Mouse (Mus musculus) adrenal gland, adult 8-10 months (tissue): ENCODE measurements around the gene Prdx3. TPM values are rescaled to one million over a fixed set of nuclear protein-coding genes. Genes with fewer than 3 reads are reported as not detected.
"Not testable (repeated sequence)": the region's sequence is repeated elsewhere in the genome, so short reads cannot be mapped to it uniquely, and the experiment has no call there.

Experiments used
- DNase-seq: peaks from one replicate; pipeline ENCODE4 v3.0.0; 2022
- total RNA-seq, 4 experiments: library from RNA; stranded (reverse); gene quantifications; 2 replicates each; pipeline ENCODE4 v1.2.4; 2022

The Prdx3 gene
- total RNA-seq, result 1,000 to 10,000 TPM in 1 of 4 experiments, 100 to 1,000 TPM in 3; 669 to 1,028 (median 803) TPM

DNA sequence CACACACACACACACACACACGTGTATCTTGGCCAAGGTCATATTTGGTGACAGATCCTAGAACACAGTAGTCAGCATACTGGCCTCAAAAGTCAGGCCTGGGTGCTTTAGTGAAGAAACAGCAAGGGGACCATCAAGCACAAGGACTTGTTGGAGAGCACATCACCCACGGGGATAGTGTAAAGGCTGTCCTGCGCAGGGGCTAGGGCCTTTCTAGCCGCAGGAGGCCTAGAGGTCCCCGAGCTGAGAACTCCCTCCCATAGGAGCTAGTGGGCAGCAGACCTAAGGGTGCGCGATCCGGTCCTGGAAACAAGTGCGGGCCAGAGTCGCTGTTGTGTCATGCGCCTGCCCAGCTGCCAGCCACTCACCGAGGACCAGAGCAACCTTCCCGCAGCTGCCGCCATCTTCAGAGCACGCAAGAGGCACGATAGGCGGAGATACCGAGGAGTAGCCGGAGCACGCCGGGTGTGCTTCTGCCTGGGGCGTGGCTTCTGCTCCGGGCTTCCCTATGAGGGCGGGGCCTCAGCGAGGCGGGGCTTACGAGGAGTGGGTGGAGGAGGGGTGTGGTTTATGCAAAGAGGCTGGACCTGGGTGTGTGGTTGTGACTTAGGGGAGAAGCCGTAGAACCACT lies at the start of gene Prdx3:
TSS of gene Prdx3 (minus strand) at position 493 of the 631 bp plus-strand sequence.
- DNase-seq, result peak; percentile 97

DNA sequence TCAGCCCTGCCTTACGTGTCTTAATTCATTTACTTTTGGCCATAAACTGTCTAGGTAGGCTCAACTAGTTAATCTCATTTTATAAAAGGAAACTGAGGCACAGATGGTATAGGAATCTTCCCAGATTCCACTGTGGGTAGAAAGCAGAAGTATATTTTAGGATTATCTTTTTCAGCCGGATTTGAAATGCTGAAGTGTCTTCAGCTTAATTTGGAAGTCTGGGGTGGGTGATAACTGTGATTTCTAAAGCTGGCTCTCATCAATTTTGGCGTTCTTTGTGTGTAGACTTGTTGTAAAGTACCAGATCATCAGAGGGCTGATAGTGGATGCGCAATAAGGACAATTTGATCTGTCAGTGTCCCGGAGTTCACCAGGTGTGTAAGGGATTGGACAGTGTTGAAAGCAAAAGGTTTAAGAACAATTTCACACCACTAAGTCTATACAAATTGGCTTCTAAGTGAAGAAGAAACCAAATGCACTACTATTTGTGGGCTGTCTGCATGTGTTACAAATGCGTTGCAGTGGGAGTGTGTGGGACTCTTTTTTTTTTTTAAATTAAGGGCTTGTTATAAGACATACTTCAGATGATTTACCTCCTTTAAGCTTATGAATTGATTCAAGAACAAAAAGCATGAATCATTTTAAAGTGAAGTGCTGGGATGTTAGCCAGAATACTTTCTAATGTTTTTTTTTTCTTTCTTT lies 42.7 kb upstream of the Prdx3 start:
- no peak for DNase-seq

DNA sequence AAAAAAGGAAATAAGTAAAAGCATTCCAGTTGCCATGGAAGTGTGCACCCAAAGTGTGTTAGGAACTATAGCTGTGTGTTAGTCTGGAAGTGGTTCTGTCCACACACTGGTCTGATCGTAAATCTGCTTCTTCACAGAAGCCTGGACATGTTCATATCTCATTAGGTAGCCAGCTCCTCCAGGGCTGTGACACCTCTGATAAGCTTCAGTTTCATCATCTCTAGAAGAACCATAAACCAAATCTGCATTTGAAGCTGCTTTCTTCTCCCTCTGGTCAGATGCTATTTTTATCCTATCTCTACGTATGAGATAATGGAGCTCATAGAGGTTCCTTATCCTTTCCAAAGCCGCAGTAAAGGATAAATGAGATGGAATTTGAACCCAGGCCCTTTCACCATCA lies 41.5 kb upstream of the Prdx3 start:
- no peak for DNase-seq

DNA sequence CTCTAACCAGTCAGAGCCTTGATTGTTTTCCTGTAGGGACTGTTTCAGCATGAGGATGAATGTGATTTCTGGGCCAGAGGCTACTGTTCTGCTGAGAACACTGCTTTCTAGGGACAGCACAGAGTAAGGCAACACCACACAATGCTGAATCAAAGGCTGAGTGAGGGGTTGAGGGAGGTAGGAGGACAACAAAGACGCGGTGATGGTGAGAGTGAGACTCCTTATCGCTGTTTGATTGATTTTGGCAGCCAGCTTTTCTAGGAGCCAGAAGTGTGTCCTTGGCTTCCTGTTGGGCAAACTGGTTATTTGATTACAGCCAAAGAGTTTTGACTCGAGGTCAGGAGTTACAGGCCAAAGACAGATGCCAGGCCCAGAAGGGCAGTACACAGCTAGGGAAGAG lies 40.9 kb upstream of the Prdx3 start:
- DNase-seq, result peak; percentile 64

DNA sequence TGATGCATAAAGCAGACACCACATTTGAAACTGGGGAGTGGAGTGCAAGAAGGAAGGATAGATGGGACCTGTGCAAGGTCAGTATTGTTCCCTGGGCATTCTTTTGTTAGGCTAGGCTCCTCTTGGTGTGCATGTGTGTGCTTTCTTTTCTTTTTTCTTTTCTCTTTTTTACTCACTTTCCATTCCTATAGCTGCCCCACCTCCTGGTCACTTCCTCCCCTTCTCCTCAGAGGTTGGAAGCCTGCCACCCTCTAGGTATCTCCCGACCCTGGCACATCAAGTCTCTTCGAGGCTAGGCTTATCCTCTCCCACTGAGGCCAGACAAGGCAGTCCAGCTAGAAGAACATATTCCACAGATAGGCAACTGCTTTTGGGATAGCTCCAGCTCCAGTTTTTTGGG lies 37.3 kb upstream of the Prdx3 start:
- no peak for DNase-seq

DNA sequence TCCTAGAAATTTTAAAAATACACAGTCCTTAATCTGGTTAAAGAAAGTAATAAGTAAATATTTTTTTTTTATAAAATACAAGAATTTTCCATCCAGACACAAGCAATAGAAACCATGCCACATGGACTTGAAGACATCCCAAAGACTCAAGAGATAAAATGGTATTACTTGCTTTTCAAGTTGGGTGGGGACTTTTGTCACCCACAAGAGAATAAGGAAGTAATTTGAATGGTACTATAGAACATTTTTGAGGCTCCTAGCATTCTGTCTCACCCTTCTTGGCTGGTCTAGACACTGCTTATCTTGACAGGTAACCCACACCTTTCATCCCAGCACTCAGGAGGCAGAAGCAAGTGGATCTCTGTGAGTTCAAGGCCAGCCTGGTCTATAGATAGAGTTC lies 35.9 kb upstream of the Prdx3 start:
- no peak for DNase-seq

DNA sequence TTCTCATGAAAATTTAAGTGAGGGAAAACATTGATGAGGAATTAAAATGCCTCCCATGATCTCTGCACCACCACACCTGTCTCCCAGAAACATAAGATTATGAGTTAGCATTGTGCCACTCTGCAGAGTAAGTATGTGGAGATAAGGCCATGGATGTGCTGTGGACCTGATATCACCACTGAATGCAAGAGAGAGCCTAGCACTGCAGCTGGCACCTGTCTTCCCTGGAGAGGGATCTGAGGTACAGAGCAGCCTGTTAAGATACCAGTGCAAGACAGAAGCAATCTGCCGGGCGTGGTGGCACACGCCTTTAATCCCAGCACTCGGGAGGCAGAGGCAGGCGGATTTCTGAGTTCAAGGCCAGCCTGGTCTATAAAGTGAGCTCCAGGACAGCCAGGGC lies 31.1 kb upstream of the Prdx3 start:
- no peak for DNase-seq

DNA sequence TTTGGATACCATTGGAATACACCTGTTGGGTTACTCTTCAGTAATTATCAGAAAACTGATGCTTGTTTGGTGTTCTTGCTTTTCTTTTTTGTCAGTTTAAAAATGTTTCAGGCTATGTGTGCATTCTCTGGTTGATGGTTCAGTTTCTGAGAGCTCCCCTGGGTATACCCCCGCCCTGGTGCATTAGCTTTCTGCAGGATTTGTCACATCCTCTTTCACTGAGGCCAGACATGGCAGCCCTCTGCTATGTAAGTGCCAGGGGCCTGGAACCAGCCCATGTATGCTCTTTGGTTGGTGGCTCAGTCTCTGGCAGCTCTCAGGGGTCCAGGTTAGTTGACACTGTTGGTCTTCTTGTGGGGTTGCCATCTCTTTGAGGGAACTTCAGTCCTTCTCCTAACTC lies 29.6 kb upstream of the Prdx3 start:
- no peak for DNase-seq

DNA sequence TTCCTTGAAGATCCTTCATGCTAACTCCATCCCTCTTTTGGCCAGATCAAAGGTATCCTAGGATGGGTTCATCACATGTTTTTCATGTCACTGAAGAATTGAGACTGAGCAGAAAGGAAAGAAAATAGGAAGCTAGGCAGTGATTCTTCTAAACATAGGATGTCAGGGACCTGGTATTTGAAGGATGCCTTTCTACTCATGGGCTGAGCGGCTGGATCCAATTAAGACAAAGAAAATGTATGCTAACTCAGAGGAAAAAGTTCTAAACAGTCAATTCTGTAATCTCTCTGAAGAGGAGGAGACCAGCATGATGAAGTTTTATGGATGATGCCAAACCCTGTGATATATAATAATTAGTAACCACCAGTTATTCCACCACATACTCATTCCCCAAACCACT lies 28.8 kb upstream of the Prdx3 start:
- no peak for DNase-seq

DNA sequence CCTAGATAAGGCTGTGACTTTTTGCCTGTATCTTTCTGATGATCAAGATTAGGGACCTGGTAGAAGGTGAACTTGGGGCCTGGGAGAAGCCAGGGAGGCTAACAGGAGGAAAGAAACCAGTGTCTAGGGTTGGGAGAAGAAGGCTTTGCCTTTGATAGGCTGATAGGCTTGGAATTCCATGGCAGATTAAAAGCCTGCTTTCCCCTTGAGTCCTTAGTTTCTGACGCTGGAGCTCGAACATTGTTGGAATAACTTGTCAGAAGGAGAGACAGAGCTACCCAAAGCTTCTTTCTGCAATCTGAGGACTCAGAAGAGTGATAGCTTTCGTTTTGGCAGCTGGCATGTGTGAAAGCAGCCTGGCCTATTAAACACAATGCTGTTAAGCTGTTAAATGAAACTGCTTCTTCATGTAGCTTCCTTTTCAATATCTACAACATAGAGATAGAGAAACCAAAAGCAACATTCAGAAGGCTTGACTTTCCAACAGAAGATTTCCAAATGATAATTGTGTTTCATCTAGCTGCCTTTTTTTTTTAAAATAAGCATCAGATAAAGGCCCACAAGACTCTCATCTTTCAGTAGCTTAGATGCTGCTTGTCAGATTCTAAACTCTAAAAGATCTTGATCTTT lies 21.0 kb upstream of the Prdx3 start:
- DNase-seq, result no peak

DNA sequence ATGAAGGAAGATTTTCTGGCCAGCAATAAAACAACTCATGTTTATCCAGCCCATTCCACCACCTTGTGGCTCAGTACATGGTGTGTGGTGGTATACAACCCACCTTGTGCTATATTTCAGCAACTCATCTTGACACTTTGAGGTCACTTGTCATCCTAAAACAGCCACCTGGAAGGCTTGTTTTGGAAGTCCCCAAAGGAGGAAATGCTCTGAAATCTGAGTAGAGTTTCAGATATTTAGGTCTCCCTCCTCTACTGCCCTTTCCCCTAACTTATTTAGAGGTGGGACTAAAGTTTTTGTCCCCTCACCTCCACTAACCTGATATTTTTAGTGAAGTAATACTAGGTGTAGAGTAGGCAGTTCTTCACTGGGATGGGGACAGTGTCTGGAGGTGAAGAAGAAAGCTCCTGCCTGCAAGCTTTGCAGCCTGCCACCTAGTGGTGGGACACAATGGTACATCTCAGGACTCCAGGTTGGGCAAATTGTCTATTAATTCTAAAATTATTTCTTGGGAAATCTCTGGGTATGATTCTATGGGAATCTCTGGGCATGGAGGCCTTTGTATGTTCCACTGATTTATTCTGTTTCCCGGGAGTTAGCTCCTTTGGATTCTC lies 17.7 kb upstream of the Prdx3 start:
- DNase-seq, result peak; percentile 41

DNA sequence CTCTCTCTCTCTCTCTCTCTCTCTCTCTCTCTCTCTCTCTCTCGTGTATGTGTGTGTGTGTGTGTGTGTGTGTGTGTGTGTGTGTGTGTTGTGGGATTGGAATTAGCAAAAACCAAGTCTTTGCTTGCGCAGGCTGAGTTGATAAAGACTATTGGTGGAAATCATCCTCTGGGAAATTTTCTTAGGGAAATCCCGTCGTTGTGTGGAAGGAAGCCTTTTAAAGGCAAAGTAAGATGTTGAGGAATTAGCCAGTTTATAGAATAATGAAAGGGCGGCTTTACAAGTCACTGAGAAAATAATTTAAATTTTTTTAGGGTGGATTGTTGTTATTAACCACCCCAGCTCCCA lies 16.7 kb upstream of the Prdx3 start:
- DNase-seq, result no peak

DNA sequence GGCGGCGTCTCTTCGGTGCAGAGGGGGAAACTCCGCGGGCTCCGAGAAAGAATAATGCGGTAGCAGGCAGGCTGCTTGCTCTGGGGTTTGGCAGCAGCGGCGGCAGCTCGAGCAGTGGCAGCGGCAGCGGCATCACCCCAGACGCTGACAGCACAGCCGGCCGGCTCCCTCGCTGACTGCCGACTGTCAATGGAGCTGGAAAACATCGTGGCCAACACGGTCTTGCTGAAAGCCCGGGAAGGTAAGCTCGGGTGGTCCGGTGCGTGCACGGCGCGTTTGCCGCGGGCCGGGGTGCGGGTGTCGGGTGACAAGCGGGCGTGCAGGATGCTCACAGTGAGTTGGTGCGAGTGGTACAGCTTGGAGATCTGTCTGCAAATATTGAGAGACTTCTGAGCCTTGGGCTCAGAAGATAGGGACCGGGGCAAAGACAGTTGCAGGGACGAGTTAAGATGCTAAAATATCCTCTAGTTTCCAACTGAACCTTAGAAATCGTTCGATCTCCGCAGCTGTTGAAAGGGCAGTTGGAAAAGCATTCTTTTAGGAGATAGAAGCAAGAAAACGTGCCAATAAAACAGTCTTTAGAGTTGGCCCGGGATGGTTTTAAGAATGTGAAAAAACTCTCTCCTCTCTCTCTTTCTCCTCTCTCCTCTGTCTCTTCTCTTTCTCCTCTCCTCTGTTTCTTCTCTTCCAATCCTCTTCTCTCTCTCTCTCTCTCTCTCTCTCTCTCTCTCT lies 16.2 kb upstream of the Prdx3 start:
- peak; percentile 55 for DNase-seq

DNA sequence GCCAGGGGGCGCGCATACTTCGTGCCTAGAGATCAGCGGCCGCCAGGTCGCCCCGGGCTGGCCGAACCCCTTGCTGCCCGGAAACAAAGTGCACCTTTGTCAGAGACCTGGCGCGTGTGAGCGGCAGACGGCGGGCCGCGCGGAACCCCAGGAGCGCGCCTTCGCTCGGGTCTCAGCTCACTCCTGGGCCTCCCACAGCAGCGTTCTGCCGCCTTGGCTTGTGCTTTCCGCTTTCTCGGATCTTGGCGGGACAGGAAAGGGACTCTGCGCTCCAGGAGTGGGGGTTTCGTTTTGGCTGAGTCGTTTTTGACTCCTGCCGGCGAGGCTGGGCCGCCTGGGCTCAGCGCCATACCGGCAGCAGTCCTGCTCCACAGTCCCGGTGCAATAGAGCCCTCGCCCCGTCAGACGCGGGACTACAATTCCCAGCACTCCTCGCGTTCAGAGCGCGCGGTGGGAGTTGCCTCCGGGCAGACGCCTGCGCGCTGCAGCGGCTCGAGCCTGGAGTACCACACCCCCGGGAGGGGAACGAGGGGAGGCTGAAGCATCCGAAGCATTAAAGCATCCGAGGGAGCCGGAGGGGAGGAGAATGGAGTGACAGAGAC lies 15.5 kb upstream of the Prdx3 start, which contains the start of gene Grk5:
TSS of gene Grk5 (plus strand) at position 36 of the 602 bp plus-strand sequence.
- peak; percentile 94 for DNase-seq

DNA sequence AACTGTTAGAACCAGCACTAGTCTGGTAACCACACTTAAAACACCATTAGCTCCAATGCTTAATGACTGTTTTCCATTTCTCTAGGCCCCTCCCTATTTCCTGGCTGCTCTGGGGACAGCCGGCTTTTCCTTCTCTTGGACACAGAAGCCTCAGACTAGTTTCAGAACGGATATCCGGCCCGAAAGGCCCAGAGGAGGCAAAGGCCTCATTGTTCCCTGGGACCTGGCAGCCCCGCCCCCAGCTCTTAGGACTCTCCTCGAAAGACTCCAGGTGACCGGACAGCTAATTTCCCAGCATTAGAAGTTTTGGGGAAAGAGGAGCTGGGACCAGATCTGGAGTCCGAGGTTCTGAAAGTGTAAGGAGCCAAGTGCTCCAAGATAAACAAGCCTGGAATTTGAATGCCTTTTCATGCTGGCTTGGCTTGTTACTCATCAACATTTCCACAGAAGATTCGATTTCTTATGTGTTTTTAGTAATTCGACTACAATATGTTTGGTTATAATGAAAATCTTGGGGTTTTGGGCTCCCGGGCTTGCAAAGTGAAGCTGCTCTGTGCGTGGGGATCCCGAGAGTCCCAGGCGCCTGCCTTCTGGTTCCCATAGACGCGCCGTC lies 14.9 kb upstream of the Prdx3 start:
- DNase-seq, result peak; percentile 57

DNA sequence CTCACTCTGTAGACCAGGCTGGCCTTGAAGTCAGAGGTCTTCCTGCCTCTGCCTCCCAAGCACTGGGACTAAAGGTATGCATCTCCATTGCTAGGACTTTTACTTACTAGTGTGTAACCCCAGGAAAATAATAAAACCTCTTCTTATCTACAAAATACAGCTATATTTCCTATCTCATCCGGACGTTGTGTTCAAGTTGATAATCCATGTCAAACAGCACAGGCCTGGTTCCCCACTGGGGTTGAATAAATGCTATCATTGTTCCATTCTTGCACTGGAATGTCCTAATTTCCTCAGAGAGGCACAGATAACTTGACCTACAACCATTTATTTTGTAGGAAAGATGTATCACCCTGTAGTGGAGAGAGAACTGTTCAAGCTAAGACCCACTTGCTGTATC lies 13.3 kb upstream of the Prdx3 start:
- no peak for DNase-seq

DNA sequence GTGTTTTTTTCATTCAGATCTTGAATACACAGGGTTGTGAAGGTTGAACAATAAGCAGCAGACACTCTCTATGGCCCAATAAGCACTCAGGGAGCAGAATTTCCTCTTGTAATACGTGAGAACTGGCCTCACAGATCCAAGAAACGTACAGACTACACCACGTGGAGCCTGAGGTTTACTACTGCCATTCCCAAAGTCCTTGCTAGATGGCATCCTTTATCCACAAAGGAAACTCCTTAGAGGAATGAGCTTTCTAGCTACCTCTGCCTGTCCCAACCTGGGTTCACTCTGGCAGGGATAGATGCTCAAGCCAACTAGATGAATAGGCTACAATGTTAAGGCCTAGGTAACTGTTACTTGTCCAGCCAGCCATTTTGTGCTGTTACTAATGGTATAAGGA lies 8.8 kb upstream of the Prdx3 start:
- no peak for DNase-seq

DNA sequence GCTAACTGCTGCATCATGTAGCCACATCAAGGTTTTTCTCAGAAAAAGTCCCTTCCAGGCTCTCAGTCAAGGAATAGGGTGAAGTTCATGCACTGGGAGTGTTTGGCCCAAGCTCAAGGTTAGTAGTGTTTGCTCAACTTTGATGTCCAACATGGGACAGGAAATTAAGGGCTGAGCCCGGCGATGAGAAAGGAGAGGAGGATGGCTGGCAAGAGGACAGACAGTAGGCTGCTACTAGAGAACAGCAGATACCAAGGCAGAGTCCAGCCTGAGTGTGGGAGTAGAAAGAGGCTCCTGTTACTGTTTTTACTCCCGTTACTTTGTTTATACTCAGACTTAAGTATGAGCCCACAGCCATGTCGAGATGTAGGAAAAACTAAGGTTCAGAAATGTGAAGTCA lies 855 bp downstream of the Prdx3 start:
- DNase-seq, result peak; percentile 87

DNA sequence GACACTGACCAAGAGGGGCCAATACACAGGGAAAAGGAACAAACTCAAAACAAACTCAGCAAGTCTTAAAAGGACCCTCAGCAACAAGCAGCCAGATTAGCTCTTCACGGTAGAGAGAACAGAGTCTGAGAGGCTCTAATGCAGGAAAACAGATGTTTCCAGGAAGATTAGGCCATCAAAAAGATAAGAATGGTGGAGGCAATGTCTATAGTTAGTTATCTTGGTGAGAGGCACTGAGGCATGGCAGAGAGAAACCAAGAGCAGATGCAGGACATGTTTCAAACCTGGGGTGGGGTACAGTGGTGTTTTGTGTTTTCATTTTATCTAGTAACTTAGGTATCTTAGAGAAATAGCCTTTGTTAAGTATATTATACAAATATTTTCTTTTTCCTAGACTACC lies 2.1 kb downstream of the Prdx3 start:
- DNase-seq, result no peak

DNA sequence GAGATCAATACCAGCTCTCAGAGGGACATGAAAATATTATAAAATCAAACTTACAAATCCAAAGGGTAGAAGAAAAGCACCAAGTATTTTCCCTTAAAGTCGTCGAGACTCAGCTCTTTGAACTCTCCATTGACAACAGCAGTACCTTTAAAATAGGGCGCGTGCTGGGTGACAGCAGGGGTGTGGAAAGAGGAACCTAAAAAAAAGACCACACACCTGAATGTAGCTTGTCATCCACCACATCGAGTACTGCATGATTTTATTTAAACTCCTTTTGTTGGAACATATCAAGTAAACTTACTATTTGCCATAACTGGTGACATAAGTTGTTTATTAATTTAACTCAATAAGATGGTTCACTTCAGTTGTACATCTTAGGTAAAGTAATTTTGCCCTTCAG lies 3.0 kb downstream of the Prdx3 start:
- DNase-seq, result no peak

DNA sequence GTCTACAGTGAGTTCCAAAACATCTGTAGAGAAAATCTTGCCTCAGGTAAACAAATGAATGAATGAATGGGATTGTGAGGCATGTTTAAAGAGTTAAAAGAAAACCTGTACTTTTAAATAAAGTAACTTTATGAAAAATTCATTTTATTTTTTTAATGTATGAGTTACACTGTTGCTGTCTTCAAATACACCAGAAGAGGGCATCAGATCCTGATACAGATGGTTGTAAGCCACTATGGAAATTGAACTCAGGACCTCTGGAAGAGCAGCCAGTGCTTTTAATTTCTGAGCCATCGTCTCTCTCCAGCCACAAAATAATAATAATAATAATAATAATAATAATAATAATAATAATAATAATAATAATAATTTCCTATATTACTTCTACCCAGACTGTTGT lies 3.9 kb downstream of the Prdx3 start:
- no peak for DNase-seq

DNA sequence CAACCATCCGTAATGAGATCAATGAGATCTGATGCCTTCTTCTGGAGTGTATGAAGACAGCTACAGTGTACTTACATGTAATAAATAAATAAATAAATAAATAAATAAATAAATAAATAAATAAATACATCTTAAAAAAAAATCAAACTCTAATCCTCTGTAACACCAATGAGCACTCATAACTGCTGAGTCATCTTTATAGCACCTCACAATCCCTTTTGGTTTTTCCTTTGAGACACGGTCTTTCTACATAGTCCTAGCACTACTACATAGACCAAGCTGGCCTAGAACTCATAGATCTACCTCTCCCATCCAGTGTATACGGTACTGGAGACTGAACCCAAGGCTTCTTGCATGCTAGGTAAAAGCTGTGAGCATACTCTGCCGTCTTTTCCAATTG lies 8.2 kb downstream of the Prdx3 start:
- not testable (repeated sequence) for DNase-seq
